Mouse (Mus musculus) heart, embryonic 11.5 days (tissue): ENCODE measurements around the gene Gstp1. TPM values are rescaled to one million over a fixed set of nuclear protein-coding genes. Genes with fewer than 3 reads are reported as not detected.

Experiments used
- ATAC-seq: fragments of 200-750 bp; cut with Nextera tagmentation; replicated peaks from 2 replicates; pipeline ENCODE4 v1.8.0; 2017; ENCODE audit warnings: moderate library complexity; ENCODE audit not compliant: insufficient number of reproducible peaks, low FRiP score, low TSS enrichment
- H3K27ac ChIP-seq: fragments of 300-500 bp; sonication (generic); 2 replicates; pipeline ENCODE4 v1.5.1; 2014; ENCODE audit warnings: mild to moderate bottlenecking, low read depth, low read length
- H3K27me3 ChIP-seq: fragments of 300-500 bp; sonication (generic); 2 replicates; pipeline ENCODE4 v1.6.1; 2014; ENCODE audit warnings: mild to moderate bottlenecking, low read length, mixed read lengths; ENCODE audit not compliant: control insufficient read depth, insufficient read depth
- H3K36me3 ChIP-seq: fragments of 300-500 bp; sonication (generic); 2 replicates; pipeline ENCODE4 v1.6.1; 2014; ENCODE audit warnings: mild to moderate bottlenecking, low read length, moderate library complexity, mixed read lengths; ENCODE audit not compliant: control insufficient read depth, insufficient read depth
- H3K4me1 ChIP-seq: fragments of 300-500 bp; sonication (generic); 2 replicates; pipeline ENCODE4 v1.6.1; 2014; ENCODE audit warnings: low read length; ENCODE audit not compliant: control insufficient read depth, insufficient read depth
- H3K4me2 ChIP-seq: fragments of 300-500 bp; sonication (generic); 2 replicates; pipeline ENCODE4 v1.6.1; 2014; ENCODE audit warnings: mild to moderate bottlenecking, moderate library complexity
- H3K4me3 ChIP-seq: fragments of 300-500 bp; sonication (generic); 2 replicates; pipeline ENCODE4 v1.5.1; 2014; ENCODE audit warnings: low read depth, low read length
- H3K9ac ChIP-seq: fragments of 300-500 bp; sonication (generic); 2 replicates; pipeline ENCODE4 v1.6.1; 2014; ENCODE audit warnings: mild to moderate bottlenecking, low read depth, low read length, moderate library complexity
- H3K9me3 ChIP-seq: fragments of 300-500 bp; sonication (generic); replicated peaks from 2 replicates; pipeline ENCODE4 v1.6.1; 2016; ENCODE audit warnings: low read length; ENCODE audit not compliant: control insufficient read depth
- WGBS: fragments of 180-500 bp; shearing (Covaris S2); extraction: QIAGEN DNeasy Blood & Tissue Kit; methylation state at CpG from one replicate; pipeline ENCODE4 v1.1.7; 2014; ENCODE audit not compliant: insufficient replicate concordance; 5-methylcytosine and 5-hydroxymethylcytosine counted together
- polyA plus RNA-seq: library from polyadenylated mRNA; unstranded; fragments of >200 nt; fragmentation: Nextera tagmentation; extraction: Ambion mirVana; gene quantifications from 2 replicates; pipeline ENCODE4 v1.2.1, GENCODE M21; 2014

Gene Gstp1
- polyA plus RNA-seq, 1 experiment from 2014 or later: 387 TPM

- no peak for ATAC-seq
- Histone ChIP-seq H3K9ac (no peak overlapping the region), H3K4me2 (no peak overlapping the region), H3K4me1 (peaks cover 11% of the 10 kb centered on the region; the same call in 1 of the 2 replicates), H3K27ac (no peak overlapping the region), H3K4me3 (no peak overlapping the region), H3K9me3 (no peaks in the 10 kb centered on the region), H3K36me3 (no peaks in the 10 kb centered on the region), H3K27me3 (no peaks in the 10 kb centered on the region)
- 85% methylated on average over 5 of the region's 5 CpGs for WGBS
These were observed 20.8 kb upstream of the Gstp1 start for GRCm38 (mm10) chr19:4058581-4058980.

DNA sequence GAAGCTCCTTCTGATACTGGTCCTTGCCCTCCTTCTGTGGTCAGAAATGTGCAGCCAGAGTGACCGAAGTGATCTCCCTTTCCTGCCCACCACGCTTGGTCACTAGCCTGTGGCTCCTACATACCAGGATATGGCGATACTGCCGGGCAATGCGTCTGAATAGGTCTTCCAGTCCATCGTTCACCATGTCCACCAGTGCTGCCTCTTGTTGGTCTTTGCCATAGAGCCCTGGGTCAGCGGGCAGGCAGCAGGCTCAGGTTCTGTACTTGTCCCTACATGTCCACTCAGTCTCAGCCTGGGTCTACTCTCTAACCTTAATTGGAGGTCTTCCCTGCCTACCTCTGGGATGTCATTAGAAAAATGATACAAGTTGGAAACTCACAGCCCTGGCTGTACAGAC is 20.2 kb upstream of the Gstp1 start:
- Histone ChIP-seq H3K4me3 (no peak overlapping the region), H3K27me3 (no peaks in the 10 kb centered on the region), H3K9ac (no peak overlapping the region), H3K36me3 (no peaks in the 10 kb centered on the region), H3K4me2 (no peak overlapping the region), H3K4me1 (peaks cover 11% of the 10 kb centered on the region; the same call in 1 of the 2 replicates), H3K27ac (no peak overlapping the region), H3K9me3 (no peaks in the 10 kb centered on the region)
- ATAC-seq: no peak
- WGBS: 86% methylated on average over 7 of the region's 7 CpGs

- no peak for ATAC-seq
- WGBS: 79% methylated on average over 13 of the region's 13 CpGs
- Histone ChIP-seq H3K9ac (no peak overlapping the region), H3K27ac (no peak overlapping the region), H3K9me3 (no peaks in the 10 kb centered on the region), H3K27me3 (no peaks in the 10 kb centered on the region), H3K4me2 (no peak overlapping the region), H3K4me1 (peaks cover 11% of the 10 kb centered on the region; the same call in 1 of the 2 replicates), H3K4me3 (no peak overlapping the region), H3K36me3 (no peaks in the 10 kb centered on the region)
These were observed 19.6 kb upstream of the Gstp1 start for GRCm38 (mm10) chr19:4057389-4057788.

- H3K27ac ChIP-seq: no peak overlapping the region
These were observed 18.9 kb upstream of the Gstp1 start for GRCm38 (mm10) chr19:4056727-4057126.

DNA sequence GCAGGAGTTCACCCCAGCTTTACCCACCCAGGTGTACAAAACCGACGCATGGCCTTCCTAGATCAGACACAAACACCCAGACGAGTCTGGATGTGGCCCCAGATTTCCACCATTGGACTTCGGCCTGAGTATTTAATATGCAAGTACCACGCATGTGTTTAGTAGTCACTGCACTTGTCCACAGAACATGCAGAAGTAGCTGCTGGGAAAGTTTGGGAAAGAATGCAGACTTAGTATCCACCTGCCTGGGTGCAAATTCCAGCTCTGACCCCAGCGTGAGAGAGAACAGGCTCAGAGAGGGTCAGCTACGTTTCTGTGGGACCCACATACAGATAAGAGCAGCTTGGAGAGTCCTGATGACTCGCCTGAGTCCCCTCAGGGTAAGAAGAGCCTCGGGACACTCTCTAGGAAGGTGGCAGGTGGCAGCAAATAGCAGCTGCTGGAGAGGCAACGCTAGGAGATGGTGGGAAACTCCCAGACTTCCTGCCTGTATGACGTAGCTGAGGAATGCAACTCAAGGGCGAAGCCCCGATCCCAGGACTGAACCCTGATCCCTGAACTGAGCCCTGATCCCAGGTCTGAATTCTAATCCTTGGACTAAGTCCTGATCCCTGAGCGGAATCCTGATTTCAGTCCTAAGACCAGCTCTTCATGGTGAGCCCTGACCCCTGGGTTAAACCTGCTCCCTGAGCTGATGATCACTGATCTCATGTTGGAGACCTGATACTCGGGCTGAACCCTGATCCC is 18.3 kb upstream of the Gstp1 start:
- 50% methylated on average over 15 of the region's 15 CpGs for WGBS
- ATAC-seq: no peak
- no peak overlapping the region for H3K9ac ChIP-seq
- no peaks in the 10 kb centered on the region for H3K27me3 ChIP-seq
- H3K4me1 ChIP-seq: peaks cover 11% of the 10 kb centered on the region; the same call in 1 of the 2 replicates
- no peaks in the 10 kb centered on the region for H3K9me3 ChIP-seq
- H3K27ac ChIP-seq: no peak overlapping the region
- H3K36me3 ChIP-seq: no peaks in the 10 kb centered on the region
- H3K4me3 ChIP-seq: no peak overlapping the region
- no peak overlapping the region for H3K4me2 ChIP-seq

More at GRCm38 (mm10) chr19:4056727-4057126, 18.9 kb upstream of the Gstp1 start:
- no peak overlapping the region for H3K9ac ChIP-seq
- H3K36me3 ChIP-seq: no peaks in the 10 kb centered on the region
- no peak for ATAC-seq
- 40% methylated on average over 4 of the region's 4 CpGs for WGBS
- peaks cover 11% of the 10 kb centered on the region; the same call in 1 of the 2 replicates for H3K4me1 ChIP-seq
- no peaks in the 10 kb centered on the region for H3K9me3 ChIP-seq
- H3K4me2 ChIP-seq: no peak overlapping the region
- no peak overlapping the region for H3K4me3 ChIP-seq
- H3K27me3 ChIP-seq: no peaks in the 10 kb centered on the region

GRCm38 (mm10) chr19:4055216-4055946 is 17.6 kb upstream of the Gstp1 start:
- Histone ChIP-seq H3K9me3 (no peaks in the 10 kb centered on the region), H3K27me3 (no peaks in the 10 kb centered on the region), H3K27ac (no peak overlapping the region), H3K9ac (no peak overlapping the region), H3K36me3 (no peaks in the 10 kb centered on the region), H3K4me2 (no peak overlapping the region), H3K4me1 (peaks cover 11% of the 10 kb centered on the region; the same call in 1 of the 2 replicates), H3K4me3 (no peak overlapping the region)
- ATAC-seq: no peak
- 65% methylated on average over 8 of the region's 8 CpGs for WGBS

- H3K36me3 ChIP-seq: no peaks in the 10 kb centered on the region
- peaks cover 11% of the 10 kb centered on the region; the same call in 1 of the 2 replicates for H3K4me1 ChIP-seq
- ATAC-seq: no peak
- 81% methylated on average over 5 of the region's 5 CpGs for WGBS
- H3K27ac ChIP-seq: no peak overlapping the region
- H3K4me2 ChIP-seq: no peak overlapping the region
- no peaks in the 10 kb centered on the region for H3K9me3 ChIP-seq
- H3K4me3 ChIP-seq: no peak overlapping the region
- H3K27me3 ChIP-seq: no peaks in the 10 kb centered on the region
- H3K9ac ChIP-seq: no peak overlapping the region
These were observed 16.8 kb upstream of the Gstp1 start for GRCm38 (mm10) chr19:4054613-4055012.

GRCm38 (mm10) chr19:4052516-4053030 is 14.8 kb upstream of the Gstp1 start:
- Histone ChIP-seq H3K36me3 (no peaks in the 10 kb centered on the region), H3K4me3 (no peak overlapping the region), H3K9ac (no peak overlapping the region; the same call in 1 of the 2 replicates), H3K4me2 (no peak overlapping the region), H3K4me1 (peaks cover 11% of the 10 kb centered on the region; the same call in 1 of the 2 replicates), H3K27me3 (no peaks in the 10 kb centered on the region), H3K27ac (no peak overlapping the region), H3K9me3 (no peaks in the 10 kb centered on the region)
- WGBS: 75% methylated on average over 5 of the region's 5 CpGs
- no peak for ATAC-seq
